Mouse (Mus musculus) monocyte, adult 5-6 weeks (primary cell): Measurements from ENCODE around the gene Cyp2d40. TPM values are rescaled to one million over a fixed set of nuclear protein-coding genes. Genes with fewer than 3 reads are reported as not detected.
"Not testable (repeated sequence)": the region's sequence is repeated elsewhere in the genome, so short reads cannot be mapped to it uniquely, and the experiment has no call there.

Experiments used
- ATAC-seq: fragments of 153-309, 156-312 bp; replicated peaks from 2 replicates; pipeline ENCODE4 v1.8.0; 2017; ENCODE audit warnings: mild to moderate bottlenecking; ENCODE audit not compliant: low TSS enrichment, insufficient number of reproducible peaks, severe bottlenecking, poor library complexity, low FRiP score
- total RNA-seq: library from RNA; stranded (forward); fragments of 200-1000, 200-491, 200-594 nt; gene quantifications from 3 replicates; pipeline ENCODE4 v1.2.3, GENCODE M21; 2017

Cyp2d40 gene
- total RNA-seq, result not detected in 3 replicates

GRCm38 (mm10) chr15:82763631-82764420 lies at the start of gene Cyp2d40:
TSS of gene Cyp2d40 (minus strand) at chr15:82764183.
- no peak for ATAC-seq

GRCm38 (mm10) chr15:82810556-82810955 lies 46.6 kb upstream of the Cyp2d40 start:
- ATAC-seq, result no peak

DNA sequence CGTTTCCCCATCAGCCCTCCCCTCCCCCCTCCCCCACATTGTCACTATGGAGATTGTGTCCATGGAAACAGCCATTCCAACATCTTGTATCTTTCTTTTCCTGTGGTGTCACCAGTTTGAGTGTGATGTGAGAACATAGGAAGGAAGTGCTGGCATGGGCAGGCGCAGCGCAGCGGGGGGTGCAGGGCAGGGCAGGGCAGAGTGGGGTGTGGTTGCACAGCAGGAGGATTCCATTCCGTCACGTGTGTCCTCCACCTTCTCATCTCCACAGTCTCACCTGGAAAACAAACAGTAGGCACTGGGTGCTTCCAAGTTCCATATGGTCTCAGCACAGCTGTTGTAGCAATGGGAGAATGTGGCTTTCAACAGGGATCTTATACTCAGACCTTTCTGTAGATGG lies 45.5 kb upstream of the Cyp2d40 start:
- ATAC-seq, result no peak

DNA sequence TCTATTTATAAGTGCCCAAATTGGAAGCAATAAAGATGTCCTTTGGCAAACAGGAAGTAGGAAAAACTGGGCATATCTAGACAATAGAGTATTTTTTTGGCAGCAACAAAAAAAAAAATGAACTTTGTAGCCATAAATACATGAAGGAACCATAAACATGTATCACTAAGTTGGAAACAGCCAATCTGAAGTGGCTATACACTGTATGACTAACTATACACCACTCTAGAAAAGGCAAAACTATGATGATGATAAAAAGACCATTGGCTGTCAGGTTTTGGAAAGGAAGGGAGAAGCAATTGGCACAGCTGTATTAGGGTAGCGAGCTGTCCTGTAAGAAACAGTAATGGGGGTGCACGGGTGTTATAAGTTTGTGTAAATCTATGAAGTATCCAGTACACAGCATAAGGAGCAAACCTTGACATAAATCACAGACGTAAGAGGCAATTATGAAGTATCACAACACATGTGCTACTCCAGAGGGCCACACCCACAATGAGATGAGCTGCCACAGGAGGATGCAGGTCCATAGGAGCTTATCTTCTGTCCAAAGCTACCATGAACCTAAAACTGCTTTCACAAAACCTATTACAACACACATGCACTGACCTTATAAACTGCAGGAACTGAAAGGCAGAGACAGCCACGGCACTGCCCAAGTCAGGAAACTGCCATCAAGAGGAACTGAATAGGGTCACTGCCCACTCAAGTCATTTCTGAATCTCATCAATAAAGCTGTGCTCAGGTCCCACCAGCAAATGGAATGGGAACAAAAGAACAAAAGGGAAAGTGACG lies 43.2 kb upstream of the Cyp2d40 start:
- peak; percentile 67 for ATAC-seq

GRCm38 (mm10) chr15:82804708-82805639 lies 41.0 kb upstream of the Cyp2d40 start:
- peak; percentile 75; the same call in 1 of the 2 replicates for ATAC-seq

DNA sequence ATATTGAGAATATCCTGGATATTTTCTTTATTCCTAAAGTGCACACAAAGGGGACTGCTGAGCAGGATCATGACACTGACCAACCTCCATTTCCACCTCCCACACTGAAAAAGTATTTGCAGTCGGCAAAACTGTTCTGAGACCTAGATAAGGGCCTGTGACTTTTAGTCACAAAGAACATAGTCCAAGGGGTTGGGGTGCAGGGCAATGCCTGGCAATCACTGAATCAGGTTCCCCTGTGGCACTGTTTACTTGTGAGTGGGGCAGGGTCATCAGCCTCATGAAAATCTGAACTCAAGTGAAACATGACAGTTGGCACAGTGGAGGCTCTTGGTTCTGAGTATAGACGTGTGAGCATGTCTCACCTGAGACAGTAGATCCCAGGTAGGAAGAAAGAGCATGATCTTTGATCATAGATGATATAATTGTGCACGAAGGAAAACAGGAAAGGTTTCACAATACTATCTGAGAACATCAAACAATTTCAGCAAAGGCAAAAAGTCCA lies 32.0 kb upstream of the Cyp2d40 start:
- ATAC-seq, result no peak

GRCm38 (mm10) chr15:82794277-82794676 lies 30.3 kb upstream of the Cyp2d40 start, which contains the start of gene Cyp2d26:
TSS of gene Cyp2d26 (minus strand) at chr15:82794294.
- no peak for ATAC-seq

GRCm38 (mm10) chr15:82793868-82794267 lies 29.9 kb upstream of the Cyp2d40 start:
- no peak for ATAC-seq

- no peak for ATAC-seq
Observed at GRCm38 (mm10) chr15:82793454-82793853, 29.5 kb upstream of the Cyp2d40 start.

- no peak for ATAC-seq
Observed at GRCm38 (mm10) chr15:82792566-82792965, 28.6 kb upstream of the Cyp2d40 start.

DNA sequence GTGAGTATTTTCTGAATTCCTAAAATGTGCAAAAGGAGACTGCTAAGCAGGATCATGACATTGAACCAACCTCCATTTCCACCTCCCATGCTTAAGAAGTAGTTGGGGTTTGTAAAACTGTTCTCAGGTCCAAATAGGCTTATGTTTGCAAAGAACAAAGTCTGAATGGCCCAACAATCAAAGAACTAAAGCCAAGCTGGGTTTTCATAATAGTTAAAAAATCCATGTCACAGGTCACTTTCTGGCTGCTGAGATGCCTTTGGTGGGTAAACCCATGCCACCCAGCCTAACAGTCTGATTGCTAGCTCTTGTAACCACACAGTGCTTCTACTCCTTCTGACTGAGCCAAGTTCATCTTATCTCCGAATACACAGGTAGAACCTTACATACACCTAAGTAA lies 20.6 kb upstream of the Cyp2d40 start:
- ATAC-seq, result no peak

GRCm38 (mm10) chr15:82783800-82784199 lies 19.8 kb upstream of the Cyp2d40 start:
- ATAC-seq, result no peak

- not testable (repeated sequence) for ATAC-seq
Observed at GRCm38 (mm10) chr15:82777856-82778255, 13.9 kb upstream of the Cyp2d40 start.

DNA sequence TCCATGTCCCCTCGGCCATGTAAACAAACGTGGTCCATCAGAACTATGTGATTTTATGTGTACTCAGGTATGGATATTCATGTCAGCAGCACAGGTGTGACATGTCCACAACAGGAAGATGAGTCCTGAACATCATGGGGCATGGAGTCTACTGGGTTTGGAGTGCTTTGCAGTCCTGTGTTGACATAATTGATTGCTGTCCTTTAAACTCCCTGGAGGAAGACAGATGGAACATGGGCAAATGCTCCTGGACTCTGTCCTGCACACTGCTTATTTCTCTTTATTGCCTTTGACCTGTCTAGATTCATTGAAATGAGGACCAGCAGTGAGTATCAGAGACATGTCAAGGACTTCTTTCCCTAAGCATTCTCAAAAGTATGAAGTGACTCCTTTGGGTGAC lies 2.0 kb upstream of the Cyp2d40 start:
- no peak for ATAC-seq

DNA sequence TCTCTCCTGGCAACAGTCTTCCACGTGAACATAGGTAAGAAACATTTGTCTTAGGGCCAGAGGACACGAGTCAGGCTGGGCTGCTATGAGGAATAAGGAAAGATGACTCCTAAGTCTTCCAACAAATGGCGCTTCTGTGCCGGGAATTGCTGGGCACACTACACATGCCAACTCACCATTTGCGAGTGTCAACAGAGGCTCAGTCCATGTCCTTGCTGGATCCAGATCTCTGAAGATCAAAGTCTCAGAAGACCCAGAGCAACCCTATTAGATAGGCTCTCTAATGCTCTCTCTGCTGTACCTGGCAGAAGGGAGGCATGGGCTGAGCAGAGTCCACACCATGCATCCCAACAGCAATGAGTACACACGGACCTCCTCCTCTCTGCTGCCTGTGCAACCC lies 898 bp upstream of the Cyp2d40 start:
- no peak for ATAC-seq

GRCm38 (mm10) chr15:82748141-82748540 lies 15.8 kb downstream of the Cyp2d40 start:
- ATAC-seq, result no peak

- no peak for ATAC-seq
Observed at GRCm38 (mm10) chr15:82747516-82747915, 16.5 kb downstream of the Cyp2d40 start.

DNA sequence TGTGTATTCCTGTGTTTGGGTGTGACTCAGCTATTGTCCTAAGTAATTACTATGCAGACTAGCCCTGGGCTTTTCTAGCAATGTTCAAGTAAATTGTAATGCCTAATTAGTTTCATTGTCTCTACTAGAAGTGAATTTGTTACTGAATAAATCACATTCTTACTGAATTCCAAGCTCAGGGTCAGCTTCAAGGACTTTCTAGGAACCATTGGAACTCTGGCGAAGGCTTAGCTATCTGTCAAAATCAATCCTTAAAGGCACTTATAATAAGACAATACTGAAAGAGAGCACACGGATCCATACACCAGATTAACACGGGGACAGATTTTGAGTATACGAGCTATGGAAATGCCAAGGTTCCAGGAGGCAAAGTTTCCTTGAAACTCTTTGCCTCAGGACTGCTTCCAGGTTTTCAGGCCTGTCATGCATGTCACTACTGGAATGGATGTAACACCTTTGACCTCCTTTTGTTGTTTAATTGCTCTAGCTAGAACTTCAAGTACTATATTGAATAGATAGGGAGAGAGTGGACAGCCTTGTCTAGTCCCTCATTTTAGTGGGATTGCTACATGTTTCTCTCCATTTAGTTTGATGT lies 30.6 kb downstream of the Cyp2d40 start:
- not testable (repeated sequence) for ATAC-seq
